Mouse (Mus musculus): ENCODE results near the gene Adam15. TPM values are rescaled to one million over a fixed set of nuclear protein-coding genes. Genes with fewer than 3 reads are reported as not detected.
A peak's percentile ranks its signal among the peaks of the same experiment; 100 is the strongest.

Adam15 gene
- polyA plus RNA-seq, 1 experiment from 2014 or later = 84.3 TPM

DNA sequence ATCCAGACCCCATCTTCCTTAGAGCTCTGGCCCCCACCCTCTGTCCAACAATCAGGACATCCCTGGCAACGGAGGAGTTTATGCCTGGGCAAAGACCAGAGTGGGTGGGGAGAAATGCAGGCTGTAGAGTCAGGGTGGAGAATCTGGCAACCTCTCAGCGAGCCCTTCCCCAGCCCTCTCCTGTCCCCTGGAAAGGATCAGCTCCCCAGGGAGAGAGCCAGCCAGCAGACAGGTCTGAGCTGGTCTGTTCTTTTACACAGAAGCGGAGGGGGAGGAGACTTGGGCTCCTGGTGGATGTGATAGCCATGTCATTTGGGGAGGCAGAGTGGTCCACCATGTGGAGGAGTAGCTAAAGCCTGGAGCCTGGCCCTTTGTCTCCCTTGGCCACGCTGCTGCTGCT is 21.2 kb downstream of the Adam15 start:
- 18% methylated on average over 4 of the region's 4 CpGs for WGBS
- Histone ChIP-seq H3K4me2 (no peak overlapping the region), H3K36me3 (peaks cover 12% of the 10 kb centered on the region), H3K9ac (no peak overlapping the region), H3K27me3 (peaks cover 11% of the 10 kb centered on the region; the same call in 1 of the 2 replicates), H3K4me3 (replicated peaks) (no peak overlapping the region), H3K27ac (no peak overlapping the region), H3K9me3 (replicated peaks) (no peaks in the 10 kb centered on the region), H3K4me1 (peaks cover 45% of the 10 kb centered on the region)
- ATAC-seq (replicated peaks; ENCODE audit: low FRiP score) = peak; percentile 28; the same call in 1 of the 2 replicates

DNA sequence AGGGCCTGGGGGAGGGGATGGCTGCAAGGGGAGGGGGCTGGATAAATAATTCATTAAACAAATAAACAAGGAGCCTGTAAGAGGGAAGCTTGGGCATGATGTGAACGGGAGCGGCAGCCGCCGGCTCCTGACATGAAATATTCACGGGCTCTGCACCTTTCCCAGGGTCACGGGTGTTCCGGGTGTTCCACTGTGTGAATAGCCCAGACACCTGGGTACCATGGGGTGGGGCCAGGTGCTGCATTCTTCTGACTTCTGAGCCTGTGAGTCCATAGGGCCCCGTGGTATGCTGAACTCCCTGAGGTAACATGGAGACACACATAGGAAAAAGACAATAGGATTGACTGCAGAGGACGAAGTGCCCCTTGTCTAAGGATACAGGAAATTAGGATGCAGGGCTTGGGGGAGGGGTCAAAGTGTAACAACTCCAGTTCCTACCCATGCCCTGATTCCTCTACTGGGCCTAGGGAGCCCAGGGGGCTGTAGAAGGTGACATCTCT is 22.4 kb downstream of the Adam15 start:
- Histone ChIP-seq H3K36me3 (peaks cover under 1% of the 10 kb centered on the region; the same call in 1 of the 2 replicates), H3K27me3 (peaks cover 13% of the 10 kb centered on the region; the same call in 1 of the 2 replicates), H3K9me3 (replicated peaks) (no peaks in the 10 kb centered on the region), H3K9ac (no peak overlapping the region), H3K27ac (no peak overlapping the region), H3K4me1 (peaks cover 43% of the 10 kb centered on the region), H3K4me3 (replicated peaks) (no peak overlapping the region), H3K4me2 (peak overlapping the region; percentile 6; the same call in 1 of the 2 replicates)
- ATAC-seq (replicated peaks; ENCODE audit: low FRiP score) = no peak
- 20% methylated on average over 9 of the region's 9 CpGs for WGBS

DNA sequence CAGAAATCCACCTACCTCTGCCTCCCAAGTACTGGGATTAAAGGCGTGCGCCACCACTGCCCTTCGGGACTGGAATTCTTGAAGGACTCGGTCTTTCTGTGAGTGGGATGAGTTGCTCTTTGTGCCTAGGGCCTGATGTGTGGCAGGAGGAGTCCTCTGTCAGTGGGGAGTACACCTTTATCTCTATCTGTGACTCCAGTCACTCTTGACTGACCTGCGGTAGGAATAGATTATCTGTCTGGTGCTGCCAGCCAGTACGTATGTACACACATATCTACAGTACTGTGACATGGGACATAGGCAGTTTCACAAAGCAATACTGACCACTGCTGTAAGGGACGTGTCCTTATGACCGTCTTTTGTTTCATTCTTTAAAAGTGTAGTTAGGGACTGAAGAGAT is 23.9 kb downstream of the Adam15 start:
- H3K4me3 ChIP-seq (replicated peaks) = no peak overlapping the region
- peaks cover 26% of the 10 kb centered on the region for H3K27me3 ChIP-seq
- ATAC-seq (replicated peaks; ENCODE audit: low FRiP score) = no peak
- no peak overlapping the region for H3K9ac ChIP-seq
- WGBS = 95% methylated on average over 8 of the region's 8 CpGs
- no peaks in the 10 kb centered on the region for H3K9me3 ChIP-seq (replicated peaks)
- H3K4me1 ChIP-seq = peaks cover 44% of the 10 kb centered on the region
- no peaks in the 10 kb centered on the region for H3K36me3 ChIP-seq
- no peak overlapping the region for H3K27ac ChIP-seq
- H3K4me2 ChIP-seq = no peak overlapping the region

DNA sequence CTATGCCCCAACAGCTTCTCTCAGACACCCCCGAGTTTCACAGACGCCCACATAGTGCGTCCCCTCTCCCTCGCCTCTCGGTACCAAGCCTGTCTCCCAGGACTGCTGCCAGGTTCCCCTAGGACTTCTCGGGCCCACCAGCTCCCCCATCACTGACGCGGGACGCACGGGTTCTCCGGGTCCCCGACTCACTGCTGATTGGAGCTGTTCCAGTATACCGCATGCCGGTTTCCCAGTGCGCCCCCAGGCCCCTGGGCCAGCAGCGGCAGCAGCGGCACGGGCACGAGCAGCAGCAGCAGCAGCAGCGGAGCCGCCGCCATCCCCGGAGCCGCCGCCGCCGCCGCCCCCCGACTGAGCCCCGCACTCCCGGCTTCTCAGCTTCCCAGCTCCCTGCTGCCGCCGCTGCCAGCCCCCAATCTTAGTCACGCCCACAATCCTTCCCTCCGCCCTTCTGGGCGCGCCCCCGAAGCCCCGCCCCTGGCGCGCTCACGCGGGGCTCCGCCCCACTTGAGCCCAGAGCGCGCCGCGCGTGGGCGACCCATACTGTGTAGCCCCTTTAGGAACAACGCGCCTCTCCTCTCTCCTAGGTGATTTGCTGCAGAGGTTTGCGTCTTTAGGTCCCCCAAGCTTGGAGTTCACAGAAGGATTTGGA is 27.2 kb downstream of the Adam15 start, which contains the start of gene Efna3:
Gene Efna3, minus strand, starts transcription at position 452 of the 652 bp plus-strand sequence.
- Histone ChIP-seq H3K9ac (peak within 1 kb of the TSS; percentile 56), H3K27me3 (peaks cover 52% of the 10 kb centered on the region), H3K9me3 (replicated peaks) (no peaks in the 10 kb centered on the region), H3K36me3 (no peaks in the 10 kb centered on the region), H3K4me2 (peak within 1 kb of the TSS; percentile 99), H3K4me1 (peaks cover 59% of the 10 kb centered on the region), H3K4me3 (replicated peaks) (peak within 1 kb of the TSS; percentile 70), H3K27ac (peak within 1 kb of the TSS; percentile 37; the same call in 1 of the 2 replicates)
- ATAC-seq (replicated peaks; ENCODE audit: low FRiP score) = peak; percentile 35
- under 1% methylated on average over 51 of the region's 53 CpGs for WGBS

DNA sequence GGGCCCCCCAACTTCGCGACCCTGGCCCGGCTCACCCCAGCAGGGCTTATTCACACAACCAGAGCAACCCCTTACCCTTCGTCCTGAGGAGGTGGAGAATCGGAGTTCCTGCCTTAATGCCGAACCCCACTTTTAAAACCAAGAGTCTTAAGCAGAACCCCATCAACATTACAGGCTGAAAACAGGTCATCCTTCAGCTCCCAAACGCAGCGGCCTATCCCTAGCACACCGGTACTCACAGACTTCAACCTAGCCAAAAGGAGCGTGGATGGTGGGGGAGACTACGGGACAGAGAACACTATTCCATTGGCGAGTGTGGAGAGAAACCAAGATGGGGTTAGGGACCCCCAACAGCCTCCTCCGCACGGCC is 27.7 kb downstream of the Adam15 start:
- Histone ChIP-seq H3K4me2 (peak overlapping the region; percentile 99), H3K9me3 (replicated peaks) (no peaks in the 10 kb centered on the region), H3K4me3 (replicated peaks) (peak overlapping the region; percentile 70), H3K36me3 (no peaks in the 10 kb centered on the region), H3K27ac (peak overlapping the region; percentile 37; the same call in 1 of the 2 replicates), H3K27me3 (peaks cover 52% of the 10 kb centered on the region), H3K4me1 (peaks cover 59% of the 10 kb centered on the region), H3K9ac (peak overlapping the region; percentile 56)
- 0 out of 2 replicates have a peak, but pooled peaks have one; percentile 0 for ATAC-seq (replicated peaks; ENCODE audit: low FRiP score)
- WGBS = 1% methylated on average over 14 of the region's 14 CpGs

DNA sequence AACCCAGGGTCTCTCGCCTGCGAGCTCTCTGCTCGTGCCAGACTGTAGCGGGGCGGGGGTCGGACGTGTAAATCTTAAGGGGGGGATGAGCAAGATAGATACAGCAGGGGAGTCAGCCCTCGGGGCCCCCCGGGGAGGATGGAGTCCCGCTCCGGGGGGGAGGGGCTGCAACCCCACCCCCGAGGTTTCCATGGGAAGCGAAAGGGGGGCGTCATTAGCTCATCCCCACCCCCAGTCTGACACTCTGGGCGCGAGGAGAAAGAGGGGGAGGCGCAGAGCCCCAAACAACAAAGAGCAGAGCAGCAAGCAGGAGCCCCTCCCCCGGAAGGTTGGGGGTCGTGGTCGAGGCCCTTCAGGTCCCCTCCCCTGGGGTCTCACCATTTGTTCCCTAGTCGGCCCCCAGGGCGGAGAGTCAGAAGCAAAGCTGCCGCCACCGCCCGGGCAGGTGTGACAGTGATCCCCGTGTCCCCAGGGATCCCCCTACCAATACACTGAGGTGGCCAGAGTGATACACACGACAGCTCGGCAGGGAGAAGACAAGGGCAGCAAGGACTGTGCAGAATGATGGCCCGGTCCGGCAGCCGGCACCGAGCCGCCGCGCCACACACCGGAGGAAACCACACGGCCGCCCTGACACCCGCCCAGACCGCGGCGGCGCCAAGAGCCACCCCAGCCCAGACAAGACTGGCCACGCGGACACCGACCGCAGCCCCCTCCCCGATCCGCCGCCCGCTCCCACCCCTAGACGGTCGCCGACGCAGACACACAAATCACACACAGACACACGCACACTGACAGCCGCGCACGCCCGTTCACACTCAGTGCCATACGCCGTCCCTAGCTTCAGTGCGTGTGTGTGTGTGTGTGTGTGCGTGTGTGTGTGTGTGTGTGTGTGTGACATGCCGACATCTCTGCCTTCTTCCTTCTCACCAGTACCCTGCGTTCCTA is 28.3 kb downstream of the Adam15 start:
- peaks cover 62% of the 10 kb centered on the region for H3K4me1 ChIP-seq
- H3K27ac ChIP-seq = peak overlapping the region; percentile 28; the same call in 1 of the 2 replicates
- H3K9ac ChIP-seq = peak overlapping the region; percentile 56
- no peaks in the 10 kb centered on the region for H3K36me3 ChIP-seq
- H3K4me2 ChIP-seq = peak overlapping the region; percentile 99
- H3K27me3 ChIP-seq = peaks cover 52% of the 10 kb centered on the region
- peak overlapping the region; percentile 70 for H3K4me3 ChIP-seq (replicated peaks)
- ATAC-seq (replicated peaks; ENCODE audit: low FRiP score) = 0 out of 2 replicates have a peak, but pooled peaks have one; percentile 3
- H3K9me3 ChIP-seq (replicated peaks) = no peaks in the 10 kb centered on the region
- WGBS = under 1% methylated on average over 65 of the region's 66 CpGs

DNA sequence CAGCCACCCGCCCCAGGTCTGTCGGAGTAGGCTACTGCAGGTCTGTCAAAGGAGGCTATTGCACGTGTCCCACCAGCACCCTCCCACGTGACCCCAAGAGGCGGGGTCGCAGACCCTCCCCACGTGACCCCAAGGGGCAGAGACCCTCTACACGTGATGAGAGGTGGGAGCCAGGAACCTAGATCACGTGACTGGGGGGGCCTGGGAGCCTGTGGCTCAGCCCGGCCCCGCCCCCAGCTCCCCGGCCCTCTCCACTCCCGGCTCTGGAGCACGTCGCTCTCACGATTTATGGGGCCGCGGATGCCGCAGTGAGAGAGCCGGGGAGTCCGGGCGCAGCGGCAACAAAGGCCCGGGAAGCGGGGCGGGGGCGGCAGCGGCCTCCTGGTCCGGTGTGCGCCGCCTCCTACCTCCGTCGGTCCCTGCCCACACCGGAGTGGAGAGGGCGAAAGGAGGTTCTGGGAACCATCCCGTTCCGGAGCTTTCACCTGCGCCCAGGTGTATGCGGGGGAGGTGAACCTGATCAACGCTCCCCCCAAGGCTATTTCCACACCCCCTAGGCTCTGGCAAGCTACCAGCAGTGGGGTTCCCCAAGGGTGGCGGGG is 29.1 kb downstream of the Adam15 start:
- no peaks in the 10 kb centered on the region for H3K9me3 ChIP-seq (replicated peaks)
- H3K4me3 ChIP-seq (replicated peaks) = peak overlapping the region; percentile 70
- peak overlapping the region; percentile 99 for H3K4me2 ChIP-seq
- no peaks in the 10 kb centered on the region for H3K36me3 ChIP-seq
- peaks cover 69% of the 10 kb centered on the region for H3K4me1 ChIP-seq
- ATAC-seq (replicated peaks; ENCODE audit: low FRiP score) = no peak
- peak overlapping the region; percentile 28; the same call in 1 of the 2 replicates for H3K27ac ChIP-seq
- peak overlapping the region; percentile 56 for H3K9ac ChIP-seq
- 1% methylated on average over 40 of the region's 41 CpGs for WGBS
- peaks cover 52% of the 10 kb centered on the region for H3K27me3 ChIP-seq

DNA sequence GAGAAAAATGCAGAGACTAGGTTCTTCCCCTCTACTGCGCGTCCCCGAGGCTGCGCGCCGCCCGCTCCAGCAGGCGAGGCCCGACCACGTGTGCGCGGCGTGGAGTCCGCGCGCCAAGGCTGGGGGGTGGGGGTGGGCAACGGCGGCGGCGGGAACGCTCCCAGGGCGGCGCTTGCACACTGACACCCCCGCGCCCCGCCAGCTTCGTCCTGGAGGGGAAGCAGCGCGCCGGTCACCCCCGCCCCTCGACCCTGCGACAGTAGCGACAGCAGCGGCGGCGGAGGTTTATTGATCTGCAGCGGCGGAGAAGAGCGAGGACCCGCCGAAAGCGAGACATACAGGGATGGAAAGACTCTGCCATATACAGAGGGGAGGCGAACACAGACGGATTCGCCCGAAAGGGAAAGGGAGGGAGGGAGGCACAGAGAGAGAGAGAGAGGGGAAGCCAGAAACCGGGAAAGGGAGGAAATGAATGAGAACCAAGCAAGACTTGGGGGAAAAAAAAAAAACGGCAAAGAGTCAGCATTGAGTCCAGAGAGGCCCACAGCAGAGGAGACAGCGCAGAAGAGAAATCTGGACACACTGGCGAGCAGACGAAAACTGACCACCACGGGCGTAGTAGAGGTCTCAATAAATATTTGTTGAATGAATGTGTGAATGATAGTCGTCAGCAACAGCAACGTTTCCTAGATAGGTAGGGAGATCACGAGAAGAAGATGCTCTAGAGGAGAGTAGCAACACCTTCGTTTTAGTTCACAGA is 30.0 kb downstream of the Adam15 start:
- H3K27me3 ChIP-seq = peaks cover 50% of the 10 kb centered on the region
- H3K9ac ChIP-seq = peak overlapping the region; percentile 34
- H3K27ac ChIP-seq = peak overlapping the region; percentile 57
- no peaks in the 10 kb centered on the region for H3K9me3 ChIP-seq (replicated peaks)
- H3K4me2 ChIP-seq = peak overlapping the region; percentile 99
- H3K36me3 ChIP-seq = no peaks in the 10 kb centered on the region
- H3K4me1 ChIP-seq = peaks cover 79% of the 10 kb centered on the region
- peak overlapping the region; percentile 70 for H3K4me3 ChIP-seq (replicated peaks)
- 2% methylated on average over 55 of the region's 58 CpGs for WGBS
- ATAC-seq (replicated peaks; ENCODE audit: low FRiP score) = no peak

DNA sequence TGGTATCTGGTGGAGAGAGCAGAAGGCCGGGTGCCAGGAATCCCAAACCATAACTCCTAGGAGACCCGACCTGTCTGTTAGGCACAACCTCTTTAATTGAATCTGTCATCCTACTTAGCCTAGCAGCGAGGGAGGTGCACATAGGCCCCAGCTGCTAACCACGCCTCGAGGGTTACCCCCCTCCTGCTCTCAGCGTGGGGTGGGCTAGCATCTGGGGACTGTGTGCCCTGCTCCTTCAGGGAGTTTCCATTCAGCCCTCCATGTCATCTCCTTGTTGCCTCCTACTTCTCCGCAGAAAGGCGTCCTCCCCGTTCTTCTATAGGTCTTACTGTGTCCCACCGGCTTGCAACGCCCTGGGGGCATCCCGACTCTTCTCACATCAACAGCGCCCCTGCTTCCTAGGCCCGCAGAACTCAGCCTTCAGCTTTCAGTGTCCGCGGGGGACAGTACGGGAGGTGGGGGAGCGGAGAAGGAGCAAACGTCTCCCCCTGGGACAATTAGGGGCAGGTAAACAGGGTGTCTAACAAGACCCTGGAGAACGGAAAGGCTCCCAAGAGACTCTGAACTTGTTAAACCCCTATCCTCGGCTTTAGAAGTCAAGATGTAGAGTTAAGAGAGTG is 30.7 kb downstream of the Adam15 start:
- H3K9ac ChIP-seq = peak overlapping the region; percentile 34
- H3K4me2 ChIP-seq = peak overlapping the region; percentile 99
- H3K9me3 ChIP-seq (replicated peaks) = no peaks in the 10 kb centered on the region
- peaks cover 82% of the 10 kb centered on the region for H3K4me1 ChIP-seq
- WGBS = 12% methylated on average over 21 of the region's 21 CpGs
- H3K4me3 ChIP-seq (replicated peaks) = peak overlapping the region; percentile 70
- no peak overlapping the region for H3K27ac ChIP-seq
- no peak for ATAC-seq (replicated peaks; ENCODE audit: low FRiP score)
- no peaks in the 10 kb centered on the region for H3K36me3 ChIP-seq
- peaks cover 47% of the 10 kb centered on the region for H3K27me3 ChIP-seq

DNA sequence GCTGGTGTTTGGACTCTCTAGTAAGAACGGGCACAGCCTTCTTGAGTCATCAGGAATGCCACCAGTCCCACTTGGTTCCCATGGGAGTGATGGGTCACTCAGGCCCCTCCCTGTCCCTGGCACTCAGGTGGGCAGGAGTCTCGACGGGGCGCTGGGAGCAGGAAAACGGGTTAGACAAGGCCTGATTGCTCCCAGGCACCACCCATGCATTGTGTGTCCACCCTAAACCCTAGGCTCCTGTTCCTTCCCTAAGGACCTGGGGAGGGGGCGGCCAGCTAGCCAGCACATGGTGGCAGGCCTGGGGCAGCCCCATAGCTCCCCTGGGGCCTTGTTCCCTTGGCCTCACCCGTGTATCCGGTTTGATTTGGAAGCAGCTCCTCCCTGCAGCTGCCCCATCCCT is 31.5 kb downstream of the Adam15 start:
- Histone ChIP-seq H3K9ac (no peak overlapping the region), H3K4me3 (replicated peaks) (no peak overlapping the region), H3K36me3 (no peaks in the 10 kb centered on the region), H3K4me1 (peaks cover 82% of the 10 kb centered on the region), H3K27ac (no peak overlapping the region), H3K4me2 (no peak overlapping the region), H3K27me3 (peaks cover 45% of the 10 kb centered on the region), H3K9me3 (replicated peaks) (no peaks in the 10 kb centered on the region)
- ATAC-seq (replicated peaks; ENCODE audit: low FRiP score) = no peak
- WGBS = 76% methylated on average over 8 of the region's 8 CpGs

Measured in kidney, embryonic 15.5 days (tissue).